Mouse (Mus musculus): ENCODE measurements around the gene Bcas3.

The Bcas3 gene

DNA sequence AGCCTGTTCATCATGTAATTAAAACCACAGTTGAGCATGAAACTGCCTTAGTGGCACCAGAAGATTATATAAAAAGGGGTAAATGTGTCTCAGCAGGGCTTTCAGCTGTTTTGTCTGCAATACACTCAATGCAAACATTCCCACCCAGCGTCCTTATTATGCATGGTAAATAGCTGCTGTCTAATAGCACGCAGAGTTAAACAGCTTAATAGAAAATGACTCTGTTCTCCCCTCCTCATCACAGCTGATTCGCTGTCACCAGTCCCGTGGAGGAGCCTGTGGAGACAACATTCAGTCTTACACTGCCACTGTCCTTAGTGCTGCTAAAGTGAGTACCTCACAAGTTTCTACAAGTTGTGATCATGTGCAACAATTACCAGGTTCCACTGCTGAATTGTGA, 117.5 kb downstream of the Bcas3 start:
- in situ Hi-C loops (cut with MboI; ENCODE audit: unreplicated experiment in 2 of 2) = loop anchor here in 1 of 2 experiments (10.0 kb wide), 1 partner anchor 86 kb away; no protein-coding TSS in a partner anchor

DNA sequence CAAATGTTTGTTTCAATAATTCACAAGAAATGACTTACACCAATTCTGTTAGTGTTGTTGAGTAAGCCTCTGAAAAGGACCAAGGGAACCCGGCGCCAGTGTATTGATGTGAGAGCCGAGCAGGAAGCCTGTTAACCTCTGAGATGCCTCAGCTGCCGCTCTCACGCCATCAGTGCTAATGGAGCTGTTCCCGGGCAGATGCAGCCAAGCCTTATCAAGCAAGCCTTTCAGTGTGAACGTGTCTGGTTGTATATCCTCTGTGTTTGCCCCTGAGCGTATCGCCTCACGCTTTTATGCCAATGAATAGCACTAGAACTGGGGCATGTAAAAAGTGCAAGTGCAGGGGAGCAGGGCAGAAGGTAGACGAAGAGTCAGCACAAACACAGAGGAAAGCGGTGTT, 121.4 kb downstream of the Bcas3 start:
- in situ Hi-C loops (cut with MboI; ENCODE audit: unreplicated experiment in 2 of 2) = loop anchor here in 1 of 2 experiments (10.0 kb wide), 1 partner anchor 90 kb away; no protein-coding TSS in a partner anchor

DNA sequence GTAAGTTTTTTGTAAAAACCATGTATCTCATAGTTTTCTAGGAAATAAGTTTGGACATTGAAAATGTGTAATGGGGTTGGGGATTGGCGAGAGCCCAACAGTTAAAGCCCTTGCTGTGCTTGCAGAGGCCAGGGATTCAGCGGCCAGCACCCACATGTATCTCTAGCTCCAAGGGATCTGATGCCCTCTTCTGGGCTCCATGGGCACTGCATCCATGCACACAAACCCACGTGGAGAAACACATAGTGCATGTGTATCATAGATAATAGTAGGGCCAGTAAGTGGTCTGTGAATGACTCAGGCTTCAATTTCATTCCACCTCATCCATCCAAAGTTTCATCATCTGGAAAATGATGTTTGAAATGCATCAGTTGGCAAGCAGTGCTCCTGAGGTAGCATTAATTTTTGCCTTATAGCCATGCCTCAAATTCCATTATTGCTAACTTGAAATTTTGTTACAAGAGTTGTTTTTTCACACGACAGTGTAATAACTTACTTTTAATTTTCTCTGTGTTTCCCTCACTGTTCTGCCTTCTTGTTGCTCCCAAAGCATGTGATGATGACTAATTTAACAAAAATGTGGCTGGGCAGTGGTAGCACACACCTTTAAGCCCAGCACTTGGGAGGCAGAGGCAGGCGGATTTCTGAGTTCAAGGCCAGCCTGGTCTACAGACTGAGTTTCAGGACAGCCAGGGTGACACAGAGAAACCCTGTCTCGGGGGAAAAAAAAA, 129.9 kb downstream of the Bcas3 start:
- in situ Hi-C loops (cut with MboI; ENCODE audit: unreplicated experiment in 2 of 2) = loop anchor here in 1 of 2 experiments (5.0 kb wide), 1 partner anchor 101 kb away; no protein-coding TSS in a partner anchor

DNA sequence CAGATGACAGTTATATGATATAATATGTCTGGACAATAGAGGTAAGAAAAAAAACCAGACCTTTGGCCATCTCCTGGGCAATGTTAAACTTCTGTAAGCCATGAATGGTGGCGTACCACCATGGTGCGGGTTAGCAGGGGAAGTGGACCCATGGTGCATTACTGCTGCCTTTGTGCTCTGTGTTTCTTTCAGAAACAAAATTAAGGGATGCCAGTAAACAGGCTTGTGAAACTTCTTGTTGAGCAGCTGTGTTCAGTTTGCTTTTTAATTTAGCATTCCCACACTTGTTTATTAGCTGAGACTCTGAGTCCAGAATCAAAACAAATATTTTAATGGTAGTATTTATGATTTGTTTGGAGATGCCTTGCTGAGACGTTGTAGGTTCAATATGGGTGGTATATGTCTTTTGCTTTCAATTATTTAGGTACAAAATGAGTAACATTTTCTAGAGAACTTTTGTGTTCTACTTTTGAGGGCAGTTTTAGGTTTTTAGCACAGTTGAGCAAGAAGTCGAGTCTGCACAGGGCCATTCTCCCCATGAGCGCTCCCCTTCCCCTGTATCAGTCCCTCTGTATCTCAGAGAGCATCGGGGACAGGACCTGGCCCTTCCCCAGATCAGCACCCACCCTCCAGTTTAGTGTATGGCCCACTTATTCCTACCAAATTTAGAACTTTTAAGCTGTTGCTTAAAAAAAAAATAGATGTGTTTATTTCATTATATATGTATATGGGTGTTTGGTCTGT, 132.4 kb downstream of the Bcas3 start:
- in situ Hi-C loops (cut with MboI; ENCODE audit: unreplicated experiment in 2 of 2) = no loop called here

DNA sequence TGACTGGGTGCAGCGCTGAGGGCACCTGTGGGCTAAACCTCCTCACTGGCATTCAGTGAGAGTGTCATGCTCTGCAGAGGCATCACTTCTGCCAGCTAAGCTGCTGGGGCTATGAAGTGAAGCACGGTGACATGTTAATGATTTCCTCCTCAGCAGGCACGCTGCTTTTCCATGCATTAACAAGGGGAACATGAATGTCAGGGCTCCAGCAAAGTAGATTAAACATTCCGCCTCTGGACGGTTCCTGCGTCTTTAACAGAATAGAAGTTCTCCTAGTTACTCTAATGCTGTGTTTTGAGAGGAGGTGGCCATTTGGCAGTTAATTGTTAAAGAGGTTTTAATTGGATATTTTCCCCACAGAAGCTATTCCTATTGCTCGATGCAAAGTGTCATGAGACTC, 134.5 kb downstream of the Bcas3 start:
- in situ Hi-C loops (cut with MboI; ENCODE audit: unreplicated experiment in 2 of 2) = no loop called here

DNA sequence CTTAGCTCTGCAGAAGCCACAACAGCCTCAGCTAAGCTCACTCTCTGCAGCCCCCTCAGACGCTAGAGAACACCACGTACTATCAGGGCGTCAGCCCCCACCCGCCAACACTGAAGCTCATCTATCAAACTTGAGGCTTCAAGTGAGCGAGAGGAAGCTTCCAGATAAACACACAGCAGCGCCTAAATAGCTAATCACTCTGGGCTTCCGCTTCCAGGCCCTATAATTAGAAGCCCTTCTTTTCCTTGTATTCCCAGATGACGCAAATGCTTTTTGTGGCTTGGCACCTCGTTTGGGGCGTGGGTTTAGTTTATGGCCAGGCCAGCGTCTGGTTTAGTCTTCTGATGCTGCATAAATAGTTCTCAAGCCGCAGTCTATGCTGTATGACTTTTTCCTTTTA, 139.3 kb downstream of the Bcas3 start:
- in situ Hi-C loops (cut with MboI; ENCODE audit: unreplicated experiment in 2 of 2) = no loop called here

DNA sequence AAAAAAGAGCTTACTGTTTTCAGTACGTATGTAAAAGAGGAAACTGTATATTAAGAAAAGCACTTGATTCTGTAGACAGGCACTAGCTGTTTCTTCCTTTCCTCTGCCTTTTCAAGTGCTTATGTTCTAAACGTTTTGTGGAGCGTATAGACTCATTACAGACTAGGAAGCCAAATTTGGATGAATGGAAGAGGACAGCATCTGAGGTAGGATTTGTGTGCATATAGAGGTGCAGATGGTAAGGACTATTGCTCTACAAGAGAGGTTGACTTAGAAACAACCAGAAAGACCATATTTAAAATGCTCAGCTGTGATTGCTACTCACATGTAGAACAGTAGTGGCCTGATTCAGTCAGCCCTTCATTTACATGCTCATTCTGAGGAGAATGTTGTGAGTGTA, 139.7 kb downstream of the Bcas3 start:
- in situ Hi-C loops (cut with MboI; ENCODE audit: unreplicated experiment in 2 of 2) = no loop called here

DNA sequence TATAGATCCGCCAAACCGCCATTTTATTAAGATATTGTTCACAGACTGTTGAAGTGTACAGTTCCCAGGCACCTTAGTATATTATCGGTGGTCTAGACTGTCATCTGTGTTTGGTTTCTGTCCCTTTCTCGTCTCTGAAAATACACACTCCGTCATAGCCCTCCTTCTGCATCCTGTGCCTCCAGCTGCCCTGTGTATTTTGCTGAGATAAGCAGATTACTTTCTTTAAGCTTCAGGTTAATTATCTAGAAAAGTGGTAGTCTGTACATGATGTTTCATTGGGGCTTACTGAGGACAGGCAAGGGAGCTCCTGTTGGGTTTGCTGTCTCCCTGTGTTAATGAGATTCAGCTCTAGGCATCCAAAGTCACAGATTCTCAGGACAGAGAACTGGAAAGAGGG, 146.6 kb downstream of the Bcas3 start:
- in situ Hi-C loops (cut with MboI; ENCODE audit: unreplicated experiment in 2 of 2) = no loop called here

DNA sequence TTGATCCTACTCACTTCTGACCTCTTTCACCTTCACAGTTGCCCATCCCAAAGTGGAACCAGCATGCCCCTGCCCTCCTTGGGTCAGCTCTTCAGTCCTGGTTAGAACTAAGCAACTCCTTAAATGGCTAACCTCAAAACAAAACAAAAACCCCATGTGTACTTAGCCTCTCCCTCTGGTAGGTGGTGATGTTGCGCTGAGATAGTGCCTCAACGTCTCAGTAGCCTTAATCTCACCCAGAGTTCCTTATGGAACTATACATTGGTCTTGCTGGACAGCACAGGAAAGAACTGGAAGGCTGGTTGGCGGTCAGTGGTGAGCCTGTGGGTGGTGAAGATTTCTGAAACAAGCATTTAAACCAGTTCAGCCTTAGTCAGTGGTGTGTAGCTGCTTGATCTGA, 149.1 kb downstream of the Bcas3 start:
- in situ Hi-C loops (cut with MboI; ENCODE audit: unreplicated experiment in 2 of 2) = loop anchor here in 1 of 2 experiments (25.0 kb wide), 1 partner anchor 460 kb away; no protein-coding TSS in a partner anchor

DNA sequence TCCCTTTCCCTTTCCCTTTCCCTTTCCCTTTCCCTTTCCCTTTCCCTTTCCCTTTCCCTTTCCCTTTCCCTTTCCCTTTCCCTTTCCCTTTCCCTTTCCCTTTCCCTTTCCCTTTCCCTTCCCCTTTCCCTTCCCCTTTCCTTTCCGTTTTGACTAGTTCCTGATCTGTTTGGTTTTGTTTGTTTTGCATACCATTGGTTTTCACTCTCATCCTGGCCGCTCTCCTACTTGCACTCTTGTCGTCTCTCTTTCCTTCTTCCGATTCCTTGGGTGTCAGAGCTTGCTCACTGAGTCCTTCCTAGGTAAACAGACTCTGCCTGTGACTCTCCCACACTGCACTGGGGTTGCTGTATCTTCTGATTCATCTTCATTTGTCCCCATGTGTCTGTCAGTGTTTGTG, 151.8 kb downstream of the Bcas3 start:
- in situ Hi-C loops (cut with MboI; ENCODE audit: unreplicated experiment in 2 of 2) = loop anchor here in 1 of 2 experiments (25.0 kb wide), 1 partner anchor 457 kb away; no protein-coding TSS in a partner anchor

DNA sequence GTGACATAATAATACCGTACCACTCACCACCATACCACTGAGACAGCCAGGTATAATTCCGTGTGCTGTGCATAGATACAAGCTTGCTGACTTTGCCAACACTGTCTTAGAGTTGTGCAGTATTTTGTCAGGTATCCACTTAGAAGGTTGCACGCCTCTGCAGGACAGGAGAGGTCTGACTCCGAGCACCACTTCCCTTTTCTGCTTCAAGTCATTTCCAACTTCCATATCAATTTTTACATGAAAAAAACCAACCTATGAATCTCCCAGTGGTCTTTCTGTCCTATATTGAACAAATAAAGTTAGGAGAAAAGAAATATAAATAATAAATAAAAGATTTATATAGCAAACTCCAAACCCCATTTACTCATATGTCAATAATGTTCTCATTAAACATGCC, 152.8 kb downstream of the Bcas3 start:
- in situ Hi-C loops (cut with MboI; ENCODE audit: unreplicated experiment in 2 of 2) = loop anchor here in 1 of 2 experiments (25.0 kb wide), 1 partner anchor 456 kb away; no protein-coding TSS in a partner anchor

DNA sequence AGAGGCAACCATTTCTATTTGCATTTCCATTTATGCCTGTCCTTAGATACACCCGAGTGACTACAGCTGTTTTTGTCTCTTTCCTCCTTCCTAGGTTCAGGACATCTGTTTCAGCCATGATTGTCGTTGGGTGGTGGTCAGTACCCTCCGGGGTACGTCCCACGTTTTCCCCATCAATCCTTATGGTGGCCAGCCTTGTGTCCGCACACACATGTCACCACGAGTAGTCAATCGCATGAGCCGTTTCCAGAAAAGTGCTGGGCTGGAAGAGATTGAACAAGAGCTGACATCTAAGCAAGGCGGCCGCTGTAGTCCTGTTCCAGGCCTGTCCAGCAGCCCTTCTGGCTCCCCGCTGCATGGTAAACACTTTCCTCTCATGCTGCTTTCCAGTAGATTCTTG, 156.4 kb downstream of the Bcas3 start:
- in situ Hi-C loops (cut with MboI; ENCODE audit: unreplicated experiment in 2 of 2) = loop anchor here in 1 of 2 experiments (25.0 kb wide), 1 partner anchor 453 kb away; no protein-coding TSS in a partner anchor

DNA sequence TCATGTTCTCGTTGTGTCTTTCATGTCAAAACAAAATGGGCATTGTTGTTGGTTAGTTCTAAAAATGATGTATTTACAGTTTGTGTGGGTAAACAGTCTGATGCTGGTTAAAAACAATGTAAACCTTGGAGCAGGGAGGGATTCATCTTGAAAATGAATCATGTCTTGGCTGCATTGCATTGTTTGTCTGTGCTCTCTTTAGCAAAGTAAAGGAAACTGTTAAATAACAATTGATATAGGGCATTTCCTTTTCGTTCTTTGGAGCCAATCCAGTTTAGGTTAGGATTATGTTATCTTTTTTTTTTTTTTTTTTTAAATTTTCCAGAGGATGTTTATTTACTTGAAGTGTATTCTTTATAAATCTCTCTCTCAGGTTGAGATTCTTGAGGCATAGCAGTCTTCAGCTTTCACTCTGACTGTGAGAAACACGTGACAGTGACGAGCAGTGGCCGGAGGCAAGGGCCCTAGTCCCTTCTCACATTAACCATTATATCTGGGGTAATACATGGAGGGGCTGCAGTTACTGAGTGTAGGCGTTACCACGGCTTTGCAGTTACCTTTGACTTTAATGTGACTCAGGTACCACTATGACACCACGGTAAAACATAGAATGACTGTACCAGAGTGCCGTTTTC, 158.4 kb downstream of the Bcas3 start:
- in situ Hi-C loops (cut with MboI; ENCODE audit: unreplicated experiment in 2 of 2) = loop anchor here in 1 of 2 experiments (25.0 kb wide), 1 partner anchor 451 kb away; no protein-coding TSS in a partner anchor

DNA sequence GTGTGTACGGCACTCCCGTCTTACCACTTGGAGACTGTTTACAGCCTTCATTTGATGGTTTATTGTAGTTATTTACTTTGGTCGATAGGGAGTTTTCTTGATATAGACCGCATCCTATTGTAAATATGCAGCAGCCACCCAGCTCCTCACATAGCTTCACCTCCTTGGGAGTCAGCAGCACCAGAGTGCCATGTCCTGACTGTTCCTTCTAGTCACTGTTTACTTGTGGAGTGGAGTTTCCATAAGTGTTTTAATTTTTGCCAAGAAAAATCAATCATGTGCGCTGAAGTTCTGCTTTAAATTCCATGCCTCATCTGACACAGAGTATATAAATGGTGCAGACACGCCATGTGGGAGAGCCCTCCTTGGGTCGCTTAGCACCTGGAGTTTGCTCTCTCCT, 163.8 kb downstream of the Bcas3 start:
- in situ Hi-C loops (cut with MboI; ENCODE audit: unreplicated experiment in 2 of 2) = loop anchor here (5.0 to 25.0 kb wide), 2 partner anchors 306 to 446 kb away; no protein-coding TSS in a partner anchor

DNA sequence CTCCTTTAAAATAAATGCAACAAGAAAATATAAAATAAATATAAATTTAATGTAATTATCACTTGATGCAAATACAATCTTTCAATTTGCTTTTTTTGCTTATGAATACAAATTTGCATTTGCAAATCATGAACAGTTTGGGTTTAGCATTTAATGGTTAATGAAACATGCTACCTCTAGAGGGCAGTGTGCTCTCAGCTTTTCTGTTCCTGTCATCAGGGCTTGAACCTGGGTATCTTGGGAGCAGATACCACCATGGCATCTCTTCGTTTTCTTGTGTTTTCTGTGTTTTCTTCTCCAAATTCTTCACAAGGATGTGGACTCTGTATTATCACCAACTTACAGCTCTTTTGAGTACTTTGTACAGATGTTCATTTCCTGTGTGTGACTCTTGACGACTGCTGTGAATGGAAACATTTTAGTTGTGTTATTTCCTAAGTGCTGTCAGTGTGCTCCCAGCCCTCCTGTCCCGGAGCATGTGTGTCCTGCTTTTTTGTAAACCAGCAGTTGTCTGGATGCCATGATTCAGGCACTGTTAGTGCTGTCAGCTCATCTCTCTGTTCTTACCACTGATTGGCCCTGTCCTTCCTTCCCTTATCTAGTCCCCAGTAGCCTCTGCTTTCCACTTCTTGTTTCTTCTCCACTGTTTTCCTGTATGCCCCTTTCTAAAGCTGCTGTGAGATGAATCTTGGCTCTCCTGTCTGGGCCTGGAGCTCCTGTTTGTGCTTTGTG, 165.2 kb downstream of the Bcas3 start:
- in situ Hi-C loops (cut with MboI; ENCODE audit: unreplicated experiment in 2 of 2) = loop anchor here (5.0 to 25.0 kb wide), 2 partner anchors 304 to 444 kb away; no protein-coding TSS in a partner anchor

DNA sequence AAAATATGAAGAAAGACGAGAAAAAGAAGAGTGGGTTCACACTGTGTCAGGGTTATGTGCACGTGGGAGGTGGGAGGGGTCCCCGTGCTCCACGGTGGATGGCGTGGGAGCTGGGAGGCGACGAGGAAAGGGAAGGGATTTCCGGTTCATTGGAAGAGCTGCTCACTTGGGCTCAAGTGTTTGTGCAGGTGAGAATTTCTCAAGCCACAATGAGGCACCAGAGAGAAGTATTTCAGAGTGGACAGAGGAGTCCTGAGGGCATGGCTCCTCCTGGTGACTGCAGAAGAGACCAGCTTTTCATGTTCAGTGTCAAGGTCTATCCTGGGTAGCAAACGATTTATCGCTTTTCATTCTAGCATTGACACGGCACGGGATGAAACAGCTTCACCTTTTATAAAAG, 167.3 kb downstream of the Bcas3 start:
- in situ Hi-C loops (cut with MboI; ENCODE audit: unreplicated experiment in 2 of 2) = loop anchor here in 1 of 2 experiments (5.0 to 25.0 kb wide), 2 partner anchors 302 to 442 kb away; no protein-coding TSS in a partner anchor

DNA sequence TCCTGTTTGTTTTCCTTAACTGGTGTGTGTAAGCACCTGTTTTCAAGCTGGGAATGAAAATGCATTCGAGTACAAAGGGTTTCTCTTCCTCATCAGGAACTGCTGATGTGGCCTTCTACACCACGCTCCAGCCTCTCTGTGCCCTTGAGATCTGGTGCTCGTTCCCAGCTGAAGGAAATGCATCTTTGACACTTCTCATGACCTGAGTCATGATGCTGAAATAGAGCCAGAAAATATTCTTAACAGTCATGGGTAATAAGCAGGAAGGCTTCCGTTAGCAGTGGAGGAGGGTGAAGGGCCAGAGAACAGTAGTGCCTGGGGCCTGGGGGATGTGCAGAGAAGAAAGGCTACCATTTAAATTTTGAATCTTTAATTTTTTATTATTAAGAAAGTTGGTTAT, 168.0 kb downstream of the Bcas3 start:
- in situ Hi-C loops (cut with MboI; ENCODE audit: unreplicated experiment in 2 of 2) = loop anchor here in 1 of 2 experiments (5.0 to 25.0 kb wide), 2 partner anchors 301 to 441 kb away; no protein-coding TSS in a partner anchor

DNA sequence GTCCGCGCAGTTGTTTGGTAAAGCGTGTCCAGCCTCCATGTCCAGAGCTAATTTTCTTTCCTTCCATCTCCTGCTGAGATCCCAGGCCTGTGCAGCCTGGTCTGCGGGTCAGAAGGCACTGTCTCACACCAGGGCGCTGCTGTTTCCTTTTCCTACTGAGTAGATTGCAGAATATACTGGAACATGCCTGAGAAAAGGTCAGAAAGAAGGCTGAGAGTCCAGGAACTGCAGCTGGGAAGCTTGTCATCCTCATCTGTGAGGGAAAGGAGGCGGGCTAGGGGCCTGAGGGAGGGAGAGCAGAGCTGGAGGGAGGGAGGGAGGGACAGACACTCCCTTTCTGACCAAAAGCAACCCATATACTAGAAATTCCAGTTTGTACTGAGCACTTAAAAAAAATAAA, 170.7 kb downstream of the Bcas3 start:
- in situ Hi-C loops (cut with MboI; ENCODE audit: unreplicated experiment in 2 of 2) = loop anchor here in 1 of 2 experiments (5.0 to 25.0 kb wide), 2 partner anchors 299 to 439 kb away; no protein-coding TSS in a partner anchor

DNA sequence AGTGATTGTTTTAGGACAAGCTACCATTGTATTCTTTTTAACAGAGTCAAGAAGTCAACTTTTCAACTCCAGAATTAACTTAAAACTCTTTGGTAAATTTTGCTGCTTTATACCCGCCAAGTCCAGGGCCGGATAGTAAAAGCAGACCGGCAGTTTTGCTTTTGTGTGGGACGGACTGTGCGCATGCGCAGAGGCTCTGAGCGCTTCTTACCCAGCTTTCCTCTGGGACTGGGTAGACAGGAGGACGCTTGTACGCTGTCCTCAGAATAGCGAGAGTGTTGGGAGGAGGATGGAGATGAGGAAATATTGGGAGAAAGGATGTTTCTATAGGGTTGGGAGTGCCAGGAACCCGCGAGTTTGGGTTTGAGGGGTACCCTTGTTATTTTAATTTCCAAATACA, 171.2 kb downstream of the Bcas3 start:
- in situ Hi-C loops (cut with MboI; ENCODE audit: unreplicated experiment in 2 of 2) = loop anchor here in 1 of 2 experiments (5.0 to 25.0 kb wide), 2 partner anchors 298 to 438 kb away; no protein-coding TSS in a partner anchor

All from v-Abl transformed pro-B cells (cell line).